Mouse (Mus musculus) layer of hippocampus, adult 8-10 months (tissue): ENCODE results near the gene Cdh16. TPM values are rescaled to one million over a fixed set of nuclear protein-coding genes. Genes with fewer than 3 reads are reported as not detected.
"Not testable (repeated sequence)": the region's sequence is repeated elsewhere in the genome, so short reads cannot be mapped to it uniquely, and the experiment has no call there.

Experiments used
- DNase-seq, 2 experiments: peaks; one replicate each; pipeline ENCODE4 v3.0.0; 2022; ENCODE audit warnings: low spot score in 2 of 2
- total RNA-seq, 4 experiments: library from RNA; stranded (reverse); gene quantifications; 2 replicates each; pipeline ENCODE4 v1.2.4; 2022

The Cdh16 gene
- not detected for total RNA-seq

DNA sequence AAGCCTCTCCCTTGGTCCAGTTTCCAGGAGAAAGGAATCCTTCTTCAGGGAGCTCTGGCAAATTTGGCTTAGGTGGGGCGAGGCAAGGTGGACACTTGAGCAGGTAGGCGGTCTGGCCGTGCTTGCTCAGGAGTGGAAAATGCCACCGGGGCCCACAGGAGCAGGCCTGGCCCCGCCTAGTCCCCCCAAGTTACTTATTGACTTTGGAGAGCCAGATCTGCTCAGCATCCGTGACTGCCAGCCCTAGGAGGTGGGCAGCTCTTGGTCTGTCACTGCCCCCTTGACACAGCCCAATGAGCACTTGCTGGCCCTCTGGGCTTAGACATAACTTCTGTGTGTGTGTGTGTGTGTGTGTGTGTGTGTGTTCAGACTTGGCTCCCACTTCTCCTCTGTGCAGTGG is at the start of gene Cdh16:
Gene Cdh16, minus strand, starts transcription at position 236 of the 400 bp plus-strand sequence.
- DNase-seq = no peak

DNA sequence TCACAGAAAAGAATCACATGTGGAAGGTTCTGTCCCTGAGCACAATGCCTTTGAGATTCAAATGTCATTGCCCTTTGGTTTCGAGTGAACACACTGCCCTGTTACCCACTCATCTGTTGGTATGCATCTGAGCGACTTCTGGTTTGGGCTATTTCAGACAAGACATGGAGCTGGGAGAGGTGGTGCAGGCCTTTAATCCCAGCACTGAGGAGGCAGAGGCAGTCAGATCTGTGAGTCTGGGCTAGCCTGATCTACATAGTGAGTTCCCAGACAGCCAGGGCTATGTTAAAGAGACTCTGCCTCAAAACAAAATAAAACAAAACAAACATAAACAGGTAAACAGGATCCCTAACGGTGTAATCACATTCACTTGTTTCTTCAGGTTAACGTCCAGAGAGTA is 31.4 kb upstream of the Cdh16 start:
- no peak for DNase-seq

DNA sequence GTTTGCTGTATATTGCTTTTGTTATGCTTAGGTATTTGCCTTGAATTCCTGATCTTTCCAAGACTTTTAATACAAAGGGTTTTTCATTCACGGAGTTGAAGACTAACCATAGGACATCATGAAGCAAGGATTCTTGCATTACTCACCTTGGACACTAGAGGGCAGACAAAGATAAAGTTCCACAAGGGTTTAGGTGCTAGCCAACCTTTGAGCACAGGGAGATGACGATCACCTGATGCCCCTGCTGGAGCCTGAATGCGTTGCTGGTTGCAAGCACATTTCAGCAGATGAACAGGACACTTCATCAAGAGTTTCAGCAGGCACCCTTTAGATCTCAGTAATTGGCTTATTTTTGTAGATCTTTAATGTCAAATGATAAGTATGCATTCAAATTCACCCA is 30.8 kb upstream of the Cdh16 start:
- peak; percentile 72 to 77 for DNase-seq

DNA sequence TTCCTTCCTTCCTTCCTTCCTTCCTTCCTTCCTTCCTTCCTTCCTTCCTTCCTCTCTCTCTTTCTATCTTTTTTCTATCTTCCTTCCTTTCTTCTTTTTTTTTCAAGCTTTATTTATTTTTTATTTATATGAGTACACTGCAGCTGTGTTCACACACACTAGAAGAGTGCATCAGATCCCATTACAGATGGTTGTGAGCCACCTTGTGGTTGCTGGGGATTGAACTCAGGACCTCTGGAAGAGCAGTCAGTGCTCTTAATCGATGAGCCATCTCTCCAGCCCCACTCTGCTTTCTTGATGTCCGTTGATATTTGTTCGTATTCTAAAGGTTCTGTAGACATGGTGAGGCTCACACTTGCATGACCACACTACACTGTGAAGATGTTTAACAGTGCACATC is 20.0 kb upstream of the Cdh16 start:
- DNase-seq = not testable (repeated sequence)

DNA sequence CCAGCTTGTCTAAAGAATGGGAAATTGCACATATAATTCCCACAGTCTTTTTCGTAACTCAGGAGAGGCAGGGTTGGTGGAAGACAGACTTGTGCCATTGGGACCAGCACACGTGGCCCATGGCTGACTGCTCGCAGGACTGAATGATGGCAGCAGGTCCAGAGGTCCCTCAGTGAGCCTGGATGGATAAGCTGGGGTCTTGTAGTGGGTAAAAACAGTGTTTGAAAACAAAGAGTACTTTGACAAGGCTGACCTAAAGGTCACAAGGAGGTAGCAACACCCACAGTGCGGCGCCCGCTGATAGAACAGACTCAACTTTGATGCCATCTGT is 18.1 kb upstream of the Cdh16 start:
- DNase-seq = no peak

DNA sequence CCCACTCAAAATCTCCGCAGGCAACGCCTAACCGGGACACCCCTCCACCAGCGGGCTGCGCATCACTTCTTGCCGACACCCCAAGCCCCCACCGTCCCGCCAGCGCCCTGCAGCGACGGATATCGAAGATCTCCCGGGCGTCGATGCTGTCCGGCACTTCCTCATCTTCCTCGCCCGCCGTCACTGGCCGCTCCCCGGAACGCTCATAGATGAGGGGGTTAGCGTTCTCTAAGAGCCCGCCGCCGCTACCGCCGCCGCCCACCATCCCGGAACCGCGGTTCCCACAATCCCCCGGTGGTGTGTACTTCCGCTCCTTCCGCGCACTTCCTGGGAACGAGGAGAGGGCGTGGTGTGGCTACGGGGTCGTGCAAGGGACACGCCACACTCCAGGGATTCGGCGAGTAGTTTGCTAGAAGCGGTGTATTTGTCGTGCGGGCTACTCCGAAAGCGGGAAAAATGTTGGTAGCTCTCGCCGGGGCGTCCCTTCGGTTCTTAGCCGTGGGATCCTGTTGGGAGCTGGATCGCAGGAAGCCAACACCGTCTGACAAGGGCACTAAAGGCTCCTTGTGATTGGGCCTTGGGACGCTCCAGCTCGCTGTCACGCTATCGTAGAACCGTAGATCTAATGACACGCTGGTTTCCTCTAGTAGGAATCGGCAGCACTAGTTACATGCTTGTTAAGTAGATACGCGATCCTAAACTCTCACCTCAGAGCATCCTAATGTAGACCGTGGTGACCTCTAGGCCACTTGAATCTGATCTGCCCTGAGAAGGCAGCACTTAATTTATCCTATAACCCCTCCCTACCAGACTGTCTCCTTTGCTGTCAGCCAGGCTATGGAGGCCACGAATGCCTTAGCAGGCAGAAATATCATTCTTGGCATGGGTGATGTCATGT is 17.5 kb upstream of the Cdh16 start, which contains the start of gene Ciao2b:
Gene Ciao2b, minus strand, starts transcription at position 540 of the 898 bp plus-strand sequence.
- peak; percentile 81 to 87 for DNase-seq

DNA sequence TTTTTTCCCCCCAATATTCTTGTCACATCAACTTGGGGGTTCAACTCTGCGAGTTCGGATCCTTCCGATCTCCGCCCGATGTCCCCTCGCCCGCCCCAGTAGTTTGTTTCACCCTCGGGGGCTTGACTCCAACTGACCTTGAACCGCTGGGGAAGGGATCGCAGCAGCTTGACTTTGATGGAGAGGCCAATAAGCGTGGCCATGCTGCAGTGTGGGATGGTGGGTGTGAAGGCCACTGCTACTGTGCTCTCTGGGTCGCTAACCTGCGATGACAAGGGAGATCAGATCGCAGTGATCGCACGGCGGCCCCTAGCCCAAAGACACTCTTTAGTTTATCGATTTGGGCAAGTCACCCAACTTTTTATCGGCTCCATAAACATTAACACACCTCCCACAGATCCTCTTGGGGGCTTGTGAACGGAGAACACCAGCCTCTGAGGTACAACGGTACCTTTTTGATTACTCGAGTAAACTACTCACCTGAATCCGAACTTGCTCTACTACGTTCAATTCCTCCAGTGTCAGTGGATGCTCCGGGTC is 16.7 kb upstream of the Cdh16 start:
- DNase-seq = no peak

DNA sequence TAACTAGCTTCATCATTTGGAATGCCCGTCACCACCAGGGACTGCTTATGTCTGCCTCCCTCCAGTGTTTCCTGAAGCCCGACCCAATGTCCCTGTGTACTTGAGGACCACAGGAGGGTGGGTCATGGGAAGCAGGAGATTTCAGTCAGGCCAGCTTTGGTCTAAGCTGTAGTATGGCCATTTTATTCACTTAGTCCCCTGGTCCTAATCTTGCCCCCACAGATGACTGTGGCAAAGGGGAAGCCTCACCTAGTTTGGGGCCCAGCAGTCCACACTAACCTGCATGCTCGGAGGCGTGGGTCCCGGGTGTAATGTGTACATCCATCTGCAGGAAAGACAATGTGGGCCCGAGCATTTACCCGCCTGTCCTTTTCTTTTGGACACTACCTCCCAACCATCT is 16.0 kb upstream of the Cdh16 start:
- DNase-seq = no peak

DNA sequence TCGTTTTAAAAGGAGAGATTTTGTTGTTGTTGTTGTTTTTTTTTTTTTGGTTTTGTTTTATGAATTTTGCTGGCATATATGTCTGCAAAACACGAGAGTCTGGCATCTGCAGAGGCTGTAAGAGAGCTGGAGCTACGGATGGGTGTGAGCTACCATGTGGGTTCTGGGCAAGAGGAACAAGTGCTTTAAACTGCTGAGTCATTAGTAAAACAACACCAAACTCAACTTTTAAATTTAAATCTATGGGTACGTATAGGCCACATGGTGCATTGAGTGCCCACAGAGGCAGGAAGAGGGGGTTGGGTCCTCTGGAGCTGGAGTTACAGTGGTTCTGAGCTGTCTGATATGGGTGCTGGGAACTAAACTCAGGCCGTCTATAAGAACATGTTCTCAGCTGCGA is 13.8 kb upstream of the Cdh16 start:
- DNase-seq = no peak

DNA sequence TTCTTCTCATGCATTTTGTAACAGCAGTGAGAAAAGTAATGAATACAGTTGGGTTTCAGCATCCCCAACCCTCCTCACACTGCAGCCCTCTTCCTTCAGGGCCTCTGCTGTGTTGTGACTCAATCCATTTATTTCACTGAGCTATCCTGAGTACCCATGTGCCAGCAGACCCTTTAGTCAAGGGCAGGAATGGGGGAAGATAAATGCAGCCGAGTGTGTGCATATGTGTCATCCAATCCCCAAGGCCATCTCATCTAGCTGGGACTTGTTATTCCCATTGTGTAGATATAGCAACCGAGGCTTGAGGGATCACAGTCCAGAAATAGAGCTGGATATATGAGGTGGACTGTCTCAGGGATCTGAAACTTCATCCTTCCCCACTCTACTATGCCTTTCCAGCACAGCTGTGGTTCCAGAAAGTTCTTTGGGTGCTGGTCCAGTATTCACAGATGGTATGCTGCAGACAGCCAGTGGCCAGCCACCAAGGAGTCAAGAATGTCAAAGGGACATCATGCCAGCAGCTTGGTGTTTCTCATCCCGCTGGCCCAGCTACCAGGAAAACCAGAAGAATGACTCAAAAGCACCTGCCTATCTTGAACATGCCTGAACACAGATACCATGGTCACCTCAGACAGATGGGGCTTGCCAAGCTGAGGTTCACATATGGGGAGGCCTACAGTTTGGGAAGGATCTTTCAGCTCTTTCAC is 11.0 kb upstream of the Cdh16 start:
- no peak for DNase-seq

DNA sequence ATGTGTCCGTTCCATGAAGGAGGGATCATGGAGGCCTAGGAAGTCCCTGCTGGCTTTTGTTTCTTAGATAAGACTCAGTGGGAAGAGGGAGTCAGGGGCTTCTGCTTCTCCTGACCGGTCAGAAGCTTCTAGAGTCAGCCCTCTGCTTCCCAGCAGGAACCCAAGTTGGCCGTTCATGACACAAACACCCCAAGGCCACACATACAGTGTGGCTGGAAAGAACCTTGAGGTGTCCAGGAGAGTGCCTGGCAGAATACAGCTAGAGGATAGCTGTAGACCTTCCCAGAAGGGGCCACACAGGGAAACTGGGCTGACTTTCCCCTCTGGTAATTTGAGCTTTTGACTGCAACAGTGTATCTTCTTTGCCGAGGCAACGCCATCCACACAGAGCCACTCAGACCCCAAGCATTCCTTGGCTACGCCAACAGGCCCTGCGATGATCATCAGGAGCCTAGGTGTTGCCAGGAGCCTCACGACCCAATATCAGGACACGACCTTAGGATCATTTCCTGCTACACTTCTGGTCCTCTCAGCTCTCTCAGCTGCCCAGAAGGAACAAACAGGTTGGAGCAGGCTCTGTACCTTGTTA is 9.1 kb upstream of the Cdh16 start:
- no peak for DNase-seq

DNA sequence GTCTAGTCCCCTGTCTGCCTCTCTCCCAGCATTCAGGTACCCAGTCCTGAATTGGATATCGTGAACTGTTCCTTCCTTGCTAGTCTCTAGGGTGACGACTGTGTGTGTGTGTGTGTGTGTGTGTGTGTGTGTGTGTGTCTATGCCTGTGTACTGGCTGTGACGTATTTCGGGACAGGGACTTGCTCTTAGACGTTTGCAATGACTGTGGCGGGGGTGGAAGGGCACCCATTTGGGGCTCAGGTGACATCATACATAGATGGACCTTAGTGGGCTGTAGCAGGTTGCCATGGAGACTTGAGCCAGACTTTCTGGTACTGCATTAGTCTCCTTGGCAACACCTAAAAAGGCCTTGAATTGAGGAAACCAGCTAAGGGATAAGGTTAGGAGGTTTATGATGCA is 8.3 kb upstream of the Cdh16 start:
- peak in 1 of 2 experiments; percentile 19 for DNase-seq

DNA sequence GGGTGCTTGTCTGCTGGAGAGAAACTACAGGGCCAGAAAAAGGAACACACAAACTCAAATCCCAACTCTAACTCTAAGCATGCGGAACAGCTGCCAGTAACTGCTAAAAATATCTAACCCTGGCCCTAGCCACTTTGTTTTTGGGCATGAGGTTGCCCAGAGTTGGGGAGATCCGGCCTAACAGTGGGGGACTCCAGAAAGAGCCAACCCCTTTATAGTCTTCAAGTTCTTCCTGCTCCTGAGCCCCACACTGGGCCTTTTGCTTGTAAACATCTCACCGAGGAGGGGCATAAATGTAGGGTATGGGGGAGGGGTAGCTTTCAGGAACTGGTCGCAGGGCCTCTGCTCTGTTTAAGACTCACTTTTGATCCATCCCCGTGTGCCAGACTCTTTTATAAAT is 7.8 kb upstream of the Cdh16 start:
- peak in 1 of 2 experiments; percentile 6 for DNase-seq

DNA sequence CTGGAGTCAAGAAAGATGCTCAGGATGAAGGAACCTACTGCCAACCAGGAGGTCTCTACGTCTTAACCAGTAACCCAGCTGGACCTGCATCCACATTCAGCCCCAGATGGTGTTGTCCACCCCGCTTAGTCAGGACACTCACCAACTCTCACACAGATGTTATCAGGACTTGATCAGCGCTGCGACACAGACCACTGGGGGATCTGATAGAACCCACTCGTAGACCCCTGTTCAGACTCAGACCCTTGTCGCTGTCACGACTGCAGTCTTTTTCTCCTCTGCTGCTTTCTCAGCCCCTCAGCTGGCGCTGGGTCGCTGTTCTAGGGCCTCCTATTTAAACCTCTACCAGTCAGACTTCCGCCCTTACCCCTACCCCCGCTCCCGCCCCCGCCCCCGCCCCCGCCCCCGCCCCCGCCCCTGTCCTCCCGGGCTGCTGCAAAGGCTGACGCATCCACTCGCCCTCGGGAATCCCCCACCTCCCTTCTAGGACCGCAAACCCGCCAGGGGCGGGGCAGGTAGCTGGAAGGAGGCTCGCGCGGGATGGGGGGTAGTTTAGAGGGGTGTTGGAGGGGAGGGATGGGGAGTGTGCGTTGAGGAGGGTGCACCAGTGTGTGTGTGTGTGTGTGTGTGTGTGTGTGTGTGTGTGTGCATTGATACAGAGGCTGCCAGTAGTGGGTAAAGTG is 6.9 kb upstream of the Cdh16 start, which contains the start of gene Rrad:
Gene Rrad, minus strand, starts transcription at position 347 of the 683 bp plus-strand sequence.
- peak in 1 of 2 experiments; percentile 3 for DNase-seq

DNA sequence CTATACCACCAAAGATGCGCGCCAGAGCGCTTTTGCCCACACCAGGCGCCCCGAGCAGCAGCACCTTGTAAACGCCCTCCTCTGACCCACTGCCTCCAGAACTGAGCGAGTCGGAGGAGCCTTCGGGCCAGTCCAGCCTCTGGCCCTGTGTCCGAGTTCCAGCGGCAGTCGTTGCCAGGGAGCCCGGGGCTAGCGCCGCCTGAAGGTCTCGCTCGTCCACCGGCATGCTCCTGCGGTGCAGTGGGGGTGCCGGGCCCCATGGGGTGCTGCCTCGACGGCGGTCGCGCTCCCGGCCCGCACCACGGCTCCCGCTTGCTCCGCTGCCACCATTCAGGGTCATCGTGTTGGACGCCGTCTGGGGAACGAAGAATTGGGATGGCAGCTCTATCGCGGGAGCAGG is 6.4 kb upstream of the Cdh16 start:
- peak in 1 of 2 experiments; percentile 3 for DNase-seq

DNA sequence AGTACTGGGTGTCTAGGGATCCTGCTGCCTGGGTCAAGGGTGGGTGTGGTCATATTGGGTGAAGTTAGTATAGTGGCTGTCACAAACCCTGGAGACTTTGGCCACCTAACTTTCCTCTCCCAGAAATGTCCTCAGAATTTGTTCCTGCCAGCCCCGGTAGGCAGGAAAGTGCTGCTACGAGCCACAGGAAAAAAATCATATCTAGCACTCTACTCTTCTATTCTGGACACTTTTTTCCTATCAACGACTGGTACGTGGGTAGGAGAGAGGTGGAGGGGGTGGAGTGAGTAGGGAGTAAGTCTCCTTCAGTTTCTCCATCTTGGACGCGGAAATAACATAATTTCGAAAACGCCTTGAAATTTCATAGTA is 5.9 kb upstream of the Cdh16 start:
- DNase-seq = no peak

DNA sequence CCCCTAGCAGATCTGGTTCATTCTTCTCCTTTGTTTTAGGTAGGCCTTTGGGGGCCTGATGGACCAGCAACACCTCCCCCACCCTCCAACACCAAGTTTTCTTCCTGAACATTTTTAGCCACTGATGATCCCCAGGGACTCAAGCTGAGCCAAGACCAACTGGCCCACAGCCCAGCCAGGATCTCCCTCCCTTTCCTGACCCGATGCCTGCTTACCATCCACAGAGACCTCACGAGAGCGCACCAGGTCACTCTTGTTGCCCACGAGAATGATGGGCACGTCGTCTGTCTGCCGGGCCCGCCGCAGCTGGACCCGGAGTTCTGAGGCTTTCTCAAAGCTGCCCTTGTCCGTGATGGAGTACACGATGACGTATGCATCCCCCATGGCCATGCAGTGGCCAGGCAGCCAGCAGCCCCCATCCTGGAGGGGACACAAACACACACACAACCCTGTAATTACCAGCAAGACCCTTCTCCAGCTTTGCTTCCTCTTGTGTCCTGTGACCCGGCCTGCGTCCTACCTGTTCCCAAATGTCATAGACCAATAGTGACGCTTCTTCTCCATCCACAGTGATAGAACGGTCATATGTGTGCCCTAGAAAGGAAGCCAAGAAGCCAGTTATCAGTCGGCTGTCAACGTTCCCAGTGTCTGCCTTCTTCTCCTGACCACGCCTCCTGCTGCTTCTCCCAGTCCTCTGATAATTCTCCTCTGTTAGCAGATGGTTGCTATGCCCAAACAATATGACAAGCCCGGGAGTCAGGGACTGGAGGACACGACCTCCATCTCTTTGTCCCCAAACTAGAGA is 5.3 kb upstream of the Cdh16 start:
- peak in 1 of 2 experiments; percentile 2 for DNase-seq

DNA sequence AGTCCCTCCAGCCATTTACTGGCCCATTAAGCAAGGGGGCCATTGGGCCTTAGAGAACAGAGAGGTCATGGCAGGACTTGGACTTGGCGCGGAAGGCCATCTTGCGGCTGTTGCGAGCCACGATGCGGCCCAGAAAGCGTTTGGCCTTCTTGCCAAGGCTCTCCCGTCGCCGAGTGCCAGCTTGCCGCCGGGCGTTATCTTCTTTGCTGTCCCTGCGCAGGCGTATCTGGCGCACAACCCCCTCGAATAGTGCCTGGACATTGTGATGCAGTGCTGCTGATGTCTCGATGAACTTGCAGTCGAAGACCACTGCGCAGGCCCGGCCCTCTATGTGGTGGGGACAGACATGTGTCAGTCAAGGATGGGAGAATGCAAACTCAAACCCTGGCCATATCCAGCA is 4.2 kb upstream of the Cdh16 start:
- peak in 1 of 2 experiments; percentile 1 for DNase-seq

DNA sequence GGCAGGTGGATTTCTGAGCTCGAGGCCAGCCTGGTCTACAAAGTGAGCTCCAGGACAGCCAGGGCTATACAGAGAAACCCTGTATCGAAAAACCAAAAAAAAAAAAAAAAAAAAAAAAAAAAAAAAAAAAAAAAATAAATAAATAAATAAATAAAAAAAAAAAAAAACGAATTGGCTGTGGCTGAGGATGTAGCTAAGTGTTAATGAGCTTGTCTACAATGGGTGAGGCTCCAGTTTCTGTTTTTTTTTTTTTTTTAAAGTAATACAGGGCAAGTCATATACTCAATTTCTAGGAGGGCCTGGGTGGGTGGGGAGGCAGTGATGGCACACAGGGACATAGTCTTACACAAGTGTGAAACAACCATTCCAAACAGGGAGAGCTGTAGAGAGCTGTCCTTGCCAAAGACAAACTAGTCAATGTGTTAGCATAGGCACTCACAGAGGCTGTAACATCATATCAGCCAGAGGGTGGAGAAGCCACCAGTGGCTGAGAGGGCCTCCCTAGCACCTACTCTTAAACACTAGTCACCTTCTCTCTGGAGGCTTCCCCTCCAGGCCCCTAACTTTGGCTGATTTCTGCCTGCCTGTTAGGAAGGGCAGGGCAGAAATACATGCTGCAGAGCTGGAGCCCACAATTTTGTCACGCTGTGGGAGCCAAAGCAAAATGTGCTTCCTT is 3.0 kb upstream of the Cdh16 start:
- DNase-seq = no peak

DNA sequence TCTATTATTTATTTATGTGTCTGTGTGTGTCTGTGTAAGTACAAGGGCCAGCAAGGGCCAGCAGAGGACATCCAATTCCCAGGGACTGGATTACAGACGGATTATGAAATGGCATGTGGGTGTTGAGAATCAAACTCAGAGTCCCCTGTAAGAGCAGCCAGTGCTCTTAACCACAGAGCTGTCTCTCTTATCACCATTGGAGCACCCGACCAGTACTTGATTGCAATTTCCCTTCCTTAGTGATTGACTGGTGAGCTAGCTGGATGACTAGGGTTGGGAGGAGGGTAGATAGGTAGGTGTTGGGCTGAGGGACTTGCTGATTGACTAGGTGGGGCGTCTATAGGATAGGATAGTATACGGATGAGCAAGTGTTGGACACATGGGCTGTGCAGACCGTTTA is 3.4 kb downstream of the Cdh16 start:
- DNase-seq = no peak
